Mouse (Mus musculus): ENCODE measurements at regions not wholly inside any gene's neighbourhood (a gene's known extent, or its start where the extent isn't known, plus 50 kb on each side); places are given as distances from the start of the nearest gene placed in this dataset.

DNA sequence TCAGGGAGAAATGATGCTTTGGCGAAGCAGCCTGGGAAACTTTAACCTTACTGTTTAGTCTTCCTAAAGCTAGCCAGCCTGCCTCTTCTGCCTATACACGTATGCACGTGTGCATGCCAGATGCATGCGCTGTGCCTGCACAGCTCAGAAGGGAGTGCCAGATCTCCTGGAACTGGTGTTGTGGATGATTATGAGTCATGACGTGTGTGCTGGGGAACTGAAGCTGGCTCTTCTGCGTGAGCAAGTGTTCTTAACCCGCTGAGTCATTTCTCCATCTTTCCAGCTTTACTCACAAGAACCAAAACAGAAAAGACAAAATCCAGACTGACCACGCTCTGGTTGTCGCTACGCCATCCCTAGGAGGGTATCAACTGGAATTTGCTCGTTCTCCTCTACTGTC lies 55.1 kb upstream of the Otogl start:
- TF ChIP-seq CTCF (IDR thresholded peaks at IDR 0.05; ENCODE audit: control insufficient read depth, insufficient read depth, insufficient read length) (no peak), CEBPB (IDR thresholded peaks at IDR 0.05; ENCODE audit: low read depth) (no peak), USF1 (IDR thresholded peaks at IDR 0.05; ENCODE audit: low read depth) (peak; percentile 31), MYOG (IDR thresholded peaks at IDR 0.05; ENCODE audit: control insufficient read depth, extremely low read depth, insufficient read length) (no peak)

Data from C2C12 (cell line).